Mouse (Mus musculus): ENCODE data around the gene Serpinh1.

GRCm38 (mm10) chr7:99396994-99397659, 44.1 kb upstream of the Serpinh1 start:
- TF ChIP-seq EP300 (IDR thresholded peaks at IDR 0.05; ENCODE audit: insufficient read depth, low read depth, low read length), result no peak
- no peak for TF ChIP-seq CTCF (IDR thresholded peaks at IDR 0.05; ENCODE audit: low read depth, low read length)

Measured in ES-Bruce4 (cell line).